Mouse (Mus musculus) hindbrain, postnatal 0 days (tissue): ENCODE measurements around the gene A030014E15Rik. TPM values are rescaled to one million over a fixed set of nuclear protein-coding genes. Genes with fewer than 3 reads are reported as not detected.
"Not testable (repeated sequence)": the region's sequence is repeated elsewhere in the genome, so short reads cannot be mapped to it uniquely, and the experiment has no call there.

Source experiments
- ATAC-seq: fragments of 200-750 bp; cut with Nextera tagmentation; 2 replicates; pipeline ENCODE4 v1.8.0; 2017; ENCODE audit warnings: mild to moderate bottlenecking, moderate TSS enrichment, moderate library complexity
- DNase-seq: peaks from one replicate; pipeline ENCODE4 v3.0.0-alpha.2; 2015; ENCODE audit warnings: low spot score
- H3K27ac ChIP-seq: fragments of 300-500 bp; sonication (generic); 2 replicates; pipeline ENCODE4 v1.5.1; 2014; ENCODE audit warnings: mild to moderate bottlenecking
- H3K27me3 ChIP-seq: fragments of 300-500 bp; sonication (generic); 2 replicates; pipeline ENCODE4 v1.6.1; 2014; ENCODE audit warnings: low read length, mixed read lengths; ENCODE audit not compliant: insufficient read depth
- H3K36me3 ChIP-seq: fragments of 300-500 bp; sonication (generic); 2 replicates; pipeline ENCODE4 v1.6.1; 2014; ENCODE audit warnings: low read length, mixed read lengths; ENCODE audit not compliant: insufficient read depth
- H3K4me1 ChIP-seq: fragments of 300-500 bp; sonication (generic); 2 replicates; pipeline ENCODE4 v1.6.1; 2014; ENCODE audit warnings: antibody characterized with exemption, low read length, mixed read lengths; ENCODE audit not compliant: insufficient read depth
- H3K4me2 ChIP-seq: fragments of 300-500 bp; sonication (generic); 2 replicates; pipeline ENCODE4 v1.6.1; 2014; ENCODE audit warnings: low read depth, mild to moderate bottlenecking, low read length, moderate library complexity, mixed read lengths
- H3K4me3 ChIP-seq: fragments of 300-500 bp; sonication (generic); 2 replicates; pipeline ENCODE4 v1.5.1; 2014; ENCODE audit warnings: low read length
- H3K9ac ChIP-seq: fragments of 300-500 bp; sonication (generic); replicated peaks from 2 replicates; pipeline ENCODE4 v1.6.1; 2014; ENCODE audit warnings: mild to moderate bottlenecking, low read length, moderate library complexity, mixed read lengths
- H3K9me3 ChIP-seq: fragments of 300-500 bp; sonication (generic); 2 replicates; pipeline ENCODE4 v1.6.1; 2016; ENCODE audit warnings: low read length, mixed read lengths
- CTCF ChIP-seq: IDR thresholded peaks from 2 replicates; pipeline ENCODE4 v1.5.1; 2016; ENCODE audit warnings: antibody characterized with exemption, control low read depth, low read depth
- WGBS: fragments of 180-500 bp; shearing (Covaris S2); extraction: QIAGEN DNeasy Blood & Tissue Kit; methylation state at CpG from one replicate; pipeline ENCODE4 v1.1.7; 2014; 5-methylcytosine and 5-hydroxymethylcytosine counted together
- polyA plus RNA-seq: library from polyadenylated mRNA; unstranded; fragments of >200 nt; fragmentation: Nextera tagmentation; extraction: Ambion mirVana; gene quantifications from 2 replicates; pipeline ENCODE4 v1.2.1, GENCODE M21; 2015
- total RNA-seq: library from RNA; depleted of rRNA; stranded (reverse); fragments of >200 nt; gene quantifications from 2 replicates; pipeline ENCODE4 v1.2.3, GENCODE M21; 2014

A030014E15Rik gene
- total and polyA plus RNA-seq, 2 experiments from 2014 or later, result not detected

GRCm38 (mm10) chr1:82948601-82949000 is 23.9 kb downstream of the A030014E15Rik start:
- DNase-seq, result no peak
- H3K36me3 ChIP-seq, result no peaks in the 10 kb centered on the region
- ATAC-seq, result no peak
- no peaks in the 10 kb centered on the region for H3K9me3 ChIP-seq
- no peak overlapping the region for H3K4me3 ChIP-seq
- no peak overlapping the region for H3K27ac ChIP-seq
- H3K4me2 ChIP-seq, result no peak overlapping the region
- no peaks in the 10 kb centered on the region for H3K27me3 ChIP-seq
- 92% methylated on average over 2 of the region's 2 CpGs for WGBS
- H3K4me1 ChIP-seq, result no peaks in the 10 kb centered on the region
- no peak for TF ChIP-seq CTCF
- no peak overlapping the region for H3K9ac ChIP-seq

GRCm38 (mm10) chr1:82955913-82956312 is 31.2 kb downstream of the A030014E15Rik start, which contains the start of gene Gm7544:
Gene Gm7544, minus strand, starts transcription at chr1:82956013.
- H3K9ac ChIP-seq, ATAC-seq, H3K4me2 ChIP-seq, H3K36me3 ChIP-seq, H3K4me1 ChIP-seq, H3K27ac ChIP-seq, H3K9me3 ChIP-seq, H3K4me3 ChIP-seq, DNase-seq, H3K27me3 ChIP-seq: not testable (repeated sequence)

DNA sequence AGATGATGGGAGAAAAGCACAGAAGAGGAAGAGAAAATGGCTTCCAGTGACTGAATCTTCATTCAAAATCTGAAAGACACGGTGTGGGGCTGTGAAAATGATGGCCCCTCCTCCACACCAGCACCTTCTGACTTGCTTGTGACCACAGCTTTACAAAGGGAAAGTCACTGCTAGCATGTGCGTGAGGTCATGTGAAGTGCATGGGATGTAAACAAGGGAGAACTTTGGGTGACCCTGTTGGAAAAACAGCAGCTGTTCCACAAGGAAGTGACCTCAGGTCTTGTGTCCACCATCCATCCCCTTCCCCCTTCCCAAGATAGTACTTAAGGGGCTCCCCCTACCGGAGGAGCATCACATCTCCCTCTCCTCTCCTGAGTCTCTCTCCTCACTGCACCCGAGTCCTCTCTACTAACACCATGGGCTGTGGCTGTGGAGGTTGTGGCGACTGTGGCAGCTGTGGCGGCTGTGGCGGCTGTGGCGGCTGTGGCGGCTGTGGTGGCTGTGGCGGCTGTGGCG is 35.2 kb downstream of the A030014E15Rik start, which contains the start of gene Gm47955:
Gene Gm47955 (plus strand): TSS at position 417 of the 516 bp plus-strand sequence.
- no peak for TF ChIP-seq CTCF
- H3K27me3 ChIP-seq, result no peaks in the 10 kb centered on the region
- no peaks in the 10 kb centered on the region for H3K9me3 ChIP-seq
- WGBS, result 90% methylated on average over 11 of the region's 11 CpGs
- DNase-seq (no peak), ATAC-seq (no peak)
- no peaks in the 10 kb centered on the region for H3K36me3 ChIP-seq
- no peak within 1 kb of the TSS for H3K4me2 ChIP-seq
- no peaks in the 10 kb centered on the region for H3K4me1 ChIP-seq
- no peak within 1 kb of the TSS for H3K27ac ChIP-seq
- H3K9ac ChIP-seq, result no peak within 1 kb of the TSS
- no peak within 1 kb of the TSS for H3K4me3 ChIP-seq

DNA sequence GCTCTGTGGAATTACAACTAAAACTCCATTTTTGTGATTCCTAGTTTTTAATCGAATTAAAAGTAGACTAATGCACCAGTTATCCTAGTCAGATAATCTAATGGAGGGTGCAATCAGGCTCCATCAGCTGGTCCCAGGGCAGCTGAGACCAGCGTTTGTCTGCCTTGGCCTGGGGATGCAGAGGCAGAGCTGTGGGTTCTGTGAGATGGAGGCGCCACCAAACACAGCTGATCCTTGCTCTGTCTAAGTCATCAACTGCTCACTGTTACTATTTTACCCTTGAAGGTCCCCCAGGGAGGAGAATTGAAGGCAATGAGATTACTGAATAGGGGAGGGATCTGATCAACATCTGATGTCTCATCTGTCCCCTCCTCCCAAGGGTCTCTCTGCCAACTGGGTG is 41.7 kb downstream of the A030014E15Rik start:
- no peak overlapping the region for H3K27ac ChIP-seq
- WGBS, result 69% methylated on average over 3 of the region's 3 CpGs

GRCm38 (mm10) chr1:82972046-82972445 is 47.3 kb downstream of the A030014E15Rik start:
- no peaks in the 10 kb centered on the region for H3K9me3 ChIP-seq
- no peaks in the 10 kb centered on the region for H3K36me3 ChIP-seq
- no peak overlapping the region for H3K4me2 ChIP-seq
- TF ChIP-seq CTCF, result no peak
- ATAC-seq (no peak), DNase-seq (no peak)
- 64% methylated on average over 4 of the region's 4 CpGs for WGBS
- no peak overlapping the region for H3K27ac ChIP-seq
- H3K27me3 ChIP-seq, result no peaks in the 10 kb centered on the region
- H3K9ac ChIP-seq, result no peak overlapping the region
- no peak overlapping the region for H3K4me3 ChIP-seq
- no peaks in the 10 kb centered on the region; the same call in 1 of the 2 replicates for H3K4me1 ChIP-seq

More for the DNA sequence above, 41.7 kb downstream of the A030014E15Rik start:
- no peak for TF ChIP-seq CTCF
- Histone ChIP-seq H3K4me3 (no peak overlapping the region), H3K4me1 (no peaks in the 10 kb centered on the region), H3K27me3 (no peaks in the 10 kb centered on the region), H3K4me2 (no peak overlapping the region), H3K9ac (no peak overlapping the region), H3K9me3 (no peaks in the 10 kb centered on the region), H3K36me3 (no peaks in the 10 kb centered on the region)
- DNase-seq (no peak), ATAC-seq (no peak)

GRCm38 (mm10) chr1:82973244-82973643 is 48.5 kb downstream of the A030014E15Rik start:
- Histone ChIP-seq H3K4me1 (no peaks in the 10 kb centered on the region; the same call in 1 of the 2 replicates), H3K4me2 (no peak overlapping the region), H3K4me3 (no peak overlapping the region), H3K27ac (no peak overlapping the region), H3K27me3 (no peaks in the 10 kb centered on the region), H3K9ac (no peak overlapping the region), H3K9me3 (no peaks in the 10 kb centered on the region), H3K36me3 (no peaks in the 10 kb centered on the region)
- no peak for TF ChIP-seq CTCF
- ATAC-seq (no peak), DNase-seq (no peak)
- WGBS, result 85% methylated on average over 1 of the region's 1 CpGs

DNA sequence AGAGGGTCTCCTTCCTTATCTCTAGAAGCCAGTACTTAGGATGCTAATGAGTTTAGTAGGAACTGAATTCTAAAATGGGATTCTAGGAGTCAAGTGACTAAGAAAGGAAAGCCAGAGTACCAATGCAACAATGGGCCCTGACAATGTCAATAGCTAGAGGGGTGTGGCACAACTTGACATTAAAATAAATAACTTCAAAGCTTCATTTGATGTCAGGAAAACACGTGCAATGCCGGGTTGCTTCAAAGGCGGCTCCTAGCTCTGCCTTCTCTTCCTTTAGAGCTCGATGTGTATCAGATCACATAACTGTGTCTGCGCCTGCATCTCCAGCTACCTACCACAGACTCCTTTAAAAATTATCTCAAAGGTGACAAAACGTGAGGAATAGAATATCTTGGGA is 49.2 kb downstream of the A030014E15Rik start:
- H3K27me3 ChIP-seq, result no peaks in the 10 kb centered on the region
- 82% methylated on average over 6 of the region's 6 CpGs for WGBS
- DNase-seq, result no peak

More for the DNA sequence above, 49.2 kb downstream of the A030014E15Rik start:
- ATAC-seq, result no peak
- Histone ChIP-seq H3K9ac (no peak overlapping the region), H3K36me3 (no peaks in the 10 kb centered on the region), H3K4me2 (no peak overlapping the region), H3K4me3 (no peak overlapping the region), H3K27ac (no peak overlapping the region), H3K9me3 (no peaks in the 10 kb centered on the region), H3K4me1 (no peaks in the 10 kb centered on the region; the same call in 1 of the 2 replicates)
- no peak for TF ChIP-seq CTCF
